Mouse (Mus musculus) ovary, adult 18-20 months (tissue): ENCODE measurements around the gene Baz2b.
"Not testable (repeated sequence)": the region's sequence is repeated elsewhere in the genome, so short reads cannot be mapped to it uniquely, and the experiment has no call there.

Source experiments
- DNase-seq: peaks from one replicate; pipeline ENCODE4 v3.0.0; 2022; ENCODE audit warnings: low spot score, mixed read lengths

Gene Baz2b

DNA sequence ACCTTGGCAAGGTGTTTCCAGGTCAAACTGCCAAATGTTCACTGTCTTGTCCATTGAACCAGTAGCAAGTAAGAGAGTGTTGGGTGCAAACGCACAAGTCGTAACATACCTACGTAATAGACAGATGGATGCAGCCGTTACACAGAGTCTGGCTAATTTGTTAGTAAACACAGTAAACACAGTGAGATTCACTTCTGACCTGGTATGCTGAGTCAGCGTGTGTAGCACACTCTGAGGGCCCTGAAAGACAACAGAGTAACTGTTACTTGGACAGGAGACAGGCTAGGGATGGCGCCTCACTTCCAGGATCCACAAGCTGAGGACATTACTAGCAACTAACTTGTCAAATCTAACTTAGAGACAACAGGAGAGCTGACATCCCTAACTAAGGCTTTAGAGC, 347.0 kb downstream of the Baz2b start:
- no peak for DNase-seq

DNA sequence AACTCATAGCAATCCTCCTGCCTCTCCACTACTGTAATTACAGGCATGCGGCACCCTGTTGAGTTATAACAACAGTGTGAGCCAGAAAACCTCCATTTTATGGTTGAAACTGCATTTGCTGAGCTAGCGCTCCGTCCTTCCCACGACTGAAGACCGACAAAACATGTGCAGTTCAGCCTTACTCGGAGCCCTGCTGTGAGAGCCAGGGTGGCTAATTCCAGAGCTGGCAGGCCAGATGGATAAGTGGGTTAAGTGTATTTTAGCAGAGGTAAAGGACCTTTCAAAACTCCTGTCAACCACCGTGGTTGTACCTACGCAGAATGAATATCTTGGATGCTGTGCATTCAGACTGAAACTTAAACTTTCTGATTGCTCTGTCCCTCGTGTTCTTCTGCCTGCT, 355.3 kb downstream of the Baz2b start:
- DNase-seq: no peak

DNA sequence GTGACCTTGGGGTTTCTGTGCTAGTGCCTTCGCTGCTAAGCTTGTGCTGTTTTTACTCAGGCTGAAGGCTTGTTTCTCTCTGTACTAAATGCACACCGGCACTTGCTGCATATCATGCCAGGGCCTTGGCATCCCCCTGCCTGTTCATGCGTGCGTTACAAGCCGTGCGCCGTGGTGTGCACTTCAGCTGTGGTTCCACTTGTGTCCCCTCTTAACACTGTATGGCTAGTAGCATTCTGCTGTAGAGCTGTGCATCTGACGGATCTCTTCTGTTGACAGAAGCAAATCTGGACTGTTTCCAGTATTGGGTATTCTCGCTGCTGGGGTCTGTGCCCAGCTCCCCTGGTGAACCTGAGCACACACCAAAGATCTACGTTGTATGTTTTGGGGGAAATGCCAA, 356.1 kb downstream of the Baz2b start:
- DNase-seq: no peak

DNA sequence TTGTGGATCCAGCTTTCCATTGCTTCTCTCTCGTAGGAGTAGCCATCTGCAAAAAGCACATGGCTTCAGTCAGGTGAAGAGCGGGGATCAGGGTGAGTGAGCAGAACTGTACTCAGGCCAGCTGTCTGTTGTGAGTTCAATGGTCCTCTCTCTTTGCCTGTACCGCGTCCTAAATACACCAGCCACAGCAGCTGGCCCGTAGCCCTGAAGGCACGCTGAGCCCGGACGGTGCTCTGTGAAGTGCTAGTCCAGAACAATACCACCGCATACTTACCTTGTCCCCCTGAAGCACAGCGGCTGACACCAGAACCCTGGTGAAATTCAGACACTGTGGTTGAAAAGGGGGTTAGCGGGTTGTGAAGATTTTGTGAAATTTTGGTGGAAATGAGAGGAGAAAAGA, 356.7 kb downstream of the Baz2b start:
- no peak for DNase-seq

DNA sequence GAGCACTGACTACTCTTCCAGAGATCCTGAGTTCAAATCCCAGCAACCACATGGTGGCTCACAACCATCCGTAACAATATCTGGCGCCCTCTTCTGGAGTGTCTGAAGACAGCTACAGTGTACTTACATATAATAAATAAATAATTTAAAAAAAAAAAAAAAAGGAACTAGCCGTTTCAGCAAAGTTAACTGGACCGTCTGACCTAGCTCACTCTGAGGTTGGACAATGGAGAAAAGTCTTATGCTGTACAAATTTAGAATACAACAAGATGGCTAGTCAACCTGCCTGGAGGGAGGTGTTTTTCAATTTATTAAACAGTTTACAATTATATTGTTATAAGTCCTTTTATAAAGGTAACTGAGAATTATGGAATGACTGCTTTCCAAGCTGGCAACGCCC, 357.8 kb downstream of the Baz2b start:
- DNase-seq: not testable (repeated sequence)
